Mouse (Mus musculus) kidney, embryonic 14.5 days (tissue): ENCODE data around the gene Chaf1a. TPM values are rescaled to one million over a fixed set of nuclear protein-coding genes. Genes with fewer than 3 reads are reported as not detected.

Source experiments
- polyA plus RNA-seq: library from polyadenylated mRNA; unstranded; fragments of >200 nt; fragmentation: Nextera tagmentation; extraction: Ambion mirVana; gene quantifications from 2 replicates; pipeline ENCODE4 v1.2.1, GENCODE M21; 2014

The Chaf1a gene
- polyA plus RNA-seq, 1 experiment from 2014 or later = 25.4 TPM

Other genes starting within 250 kb of the Chaf1a start
- 8.6 and 11.9 TPM in 2 replicates for gene Zfp119a, start 161.5 kb upstream of the Chaf1a start, polyA plus RNA-seq
- 17.9 and 19.4 TPM in 2 replicates for gene Zfp959, start 148.3 kb upstream of the Chaf1a start, polyA plus RNA-seq
- gene Zfp119b, start 90.9 kb upstream of the Chaf1a start, polyA plus RNA-seq = 6.8 and 6.9 TPM in 2 replicates
- 2.0 and 2.2 TPM in 2 replicates for gene Ebi3, start 87.8 kb upstream of the Chaf1a start, polyA plus RNA-seq
- gene Yju2, start 81.3 kb upstream of the Chaf1a start, polyA plus RNA-seq = 24.3 and 27.9 TPM in 2 replicates
- 22.3 and 27.0 TPM in 2 replicates for gene Shd, start 70.0 kb upstream of the Chaf1a start, polyA plus RNA-seq
- gene Fsd1, start 53.9 kb upstream of the Chaf1a start, polyA plus RNA-seq = 20.7 and 25.7 TPM in 2 replicates
- gene Stap2, start 34.9 kb upstream of the Chaf1a start, polyA plus RNA-seq = 13.7 and 14.6 TPM in 2 replicates
- gene Mpnd, start 34.7 kb upstream of the Chaf1a start, polyA plus RNA-seq = 110 and 112 TPM in 2 replicates
- 145 and 155 TPM in 2 replicates for gene Sh3gl1, start 3.8 kb upstream of the Chaf1a start, polyA plus RNA-seq
- 34.4 and 42.8 TPM in 2 replicates for gene Ubxn6, start 34.6 kb downstream of the Chaf1a start, polyA plus RNA-seq
- gene Hdgfl2, start 39.2 kb downstream of the Chaf1a start, polyA plus RNA-seq = 85.1 and 118 TPM in 2 replicates
- gene Plin4, start 69.4 kb downstream of the Chaf1a start, polyA plus RNA-seq = 0.08 and 0.17 TPM in 2 replicates
- 1.1 and 1.3 TPM in 2 replicates for gene Plin5, start 77.2 kb downstream of the Chaf1a start, polyA plus RNA-seq
- not detected in 2 replicates for gene Lrg1, start 81.6 kb downstream of the Chaf1a start, polyA plus RNA-seq
- 1.4 TPM in 2 replicates for gene Sema6b, start 99.9 kb downstream of the Chaf1a start, polyA plus RNA-seq
- 11.4 and 11.8 TPM in 2 replicates for gene Tnfaip8l1, start 122.0 kb downstream of the Chaf1a start, polyA plus RNA-seq
- gene Mydgf, start 143.5 kb downstream of the Chaf1a start, polyA plus RNA-seq = 80.5 and 89.2 TPM in 2 replicates
- gene Dpp9, start 178.5 kb downstream of the Chaf1a start, polyA plus RNA-seq = 31.5 and 40.3 TPM in 2 replicates
- gene Fem1a, start 216.4 kb downstream of the Chaf1a start, polyA plus RNA-seq = 10.5 and 14.3 TPM in 2 replicates
- 4.1 and 7.2 TPM in 2 replicates for gene Ticam1, start 236.3 kb downstream of the Chaf1a start, polyA plus RNA-seq